Mouse (Mus musculus) midbrain, postnatal 0 days (tissue): ENCODE data around the gene Apmap. TPM values are rescaled to one million over a fixed set of nuclear protein-coding genes. Genes with fewer than 3 reads are reported as not detected.

Experiments
- ATAC-seq: fragments of 200-750 bp; cut with Nextera tagmentation; 2 replicates; pipeline ENCODE4 v1.8.0; 2017; ENCODE audit warnings: moderate number of reproducible peaks, mild to moderate bottlenecking, moderate TSS enrichment, moderate library complexity; ENCODE audit not compliant: low FRiP score
- DNase-seq: peaks from one replicate; pipeline ENCODE4 v3.0.0-alpha.2; 2015; ENCODE audit warnings: low spot score
- H3K27ac ChIP-seq: fragments of 300-500 bp; sonication (generic); 2 replicates; pipeline ENCODE4 v1.5.1; 2014; ENCODE audit warnings: low read depth, mild to moderate bottlenecking, low read length, mixed read lengths
- H3K27me3 ChIP-seq: fragments of 300-500 bp; sonication (generic); 2 replicates; pipeline ENCODE4 v1.6.1; 2014; ENCODE audit warnings: low read length, control low read depth, mixed read lengths; ENCODE audit not compliant: insufficient read depth
- H3K36me3 ChIP-seq: fragments of 300-500 bp; sonication (generic); 2 replicates; pipeline ENCODE4 v1.6.1; 2014; ENCODE audit warnings: low read length, control low read depth, mixed read lengths; ENCODE audit not compliant: insufficient read depth
- H3K4me1 ChIP-seq: fragments of 300-500 bp; sonication (generic); 2 replicates; pipeline ENCODE4 v1.6.1; 2014; ENCODE audit warnings: mild to moderate bottlenecking, control low read depth, antibody characterized with exemption, low read length, mixed read lengths; ENCODE audit not compliant: insufficient read depth
- H3K4me2 ChIP-seq: fragments of 300-500 bp; sonication (generic); 2 replicates; pipeline ENCODE4 v1.6.1; 2014; ENCODE audit warnings: low read depth, mild to moderate bottlenecking, low read length, mixed read lengths; ENCODE audit not compliant: poor library complexity, severe bottlenecking
- H3K4me3 ChIP-seq: fragments of 300-500 bp; sonication (generic); 2 replicates; pipeline ENCODE4 v1.5.1; 2014; ENCODE audit warnings: low read depth, mild to moderate bottlenecking, low read length, moderate library complexity
- H3K9ac ChIP-seq: fragments of 300-500 bp; sonication (generic); replicated peaks from 2 replicates; pipeline ENCODE4 v1.6.1; 2014; ENCODE audit warnings: mild to moderate bottlenecking, low read length, moderate library complexity, mixed read lengths; ENCODE audit not compliant: poor library complexity, severe bottlenecking
- H3K9me3 ChIP-seq: fragments of 300-500 bp; sonication (generic); 2 replicates; pipeline ENCODE4 v1.6.1; 2016; ENCODE audit warnings: low read length, control low read depth
- CTCF ChIP-seq: IDR thresholded peaks from 2 replicates; pipeline ENCODE4 v1.5.1; 2016; ENCODE audit warnings: antibody characterized with exemption, mild to moderate bottlenecking
- WGBS: fragments of 180-500 bp; shearing (Covaris S2); extraction: QIAGEN DNeasy Blood & Tissue Kit; methylation state at CpG from one replicate; pipeline ENCODE4 v1.1.7; 2014; 5-methylcytosine and 5-hydroxymethylcytosine counted together
- polyA plus RNA-seq: library from polyadenylated mRNA; unstranded; fragments of >200 nt; fragmentation: Nextera tagmentation; extraction: Ambion mirVana; gene quantifications from 2 replicates; pipeline ENCODE4 v1.2.1, GENCODE M21; 2015
- total RNA-seq: library from RNA; depleted of rRNA; stranded (reverse); fragments of >200 nt; gene quantifications from 2 replicates; pipeline ENCODE4 v1.2.3, GENCODE M21; 2014; rRNA removed

Gene Apmap
- total RNA-seq (33.1 and 34.6 TPM in 2 replicates), polyA plus RNA-seq (50.3 and 52.2 TPM in 2 replicates)

- Histone ChIP-seq H3K27me3 (no peaks in the 10 kb centered on the region), H3K4me1 (peaks cover 5% of the 10 kb centered on the region)
- peak; percentile 98 for DNase-seq
These were observed at the start of gene Apmap for GRCm38 (mm10) chr2:150608087-150608799. TSS of gene Apmap (minus strand) at chr2:150608567.

DNA sequence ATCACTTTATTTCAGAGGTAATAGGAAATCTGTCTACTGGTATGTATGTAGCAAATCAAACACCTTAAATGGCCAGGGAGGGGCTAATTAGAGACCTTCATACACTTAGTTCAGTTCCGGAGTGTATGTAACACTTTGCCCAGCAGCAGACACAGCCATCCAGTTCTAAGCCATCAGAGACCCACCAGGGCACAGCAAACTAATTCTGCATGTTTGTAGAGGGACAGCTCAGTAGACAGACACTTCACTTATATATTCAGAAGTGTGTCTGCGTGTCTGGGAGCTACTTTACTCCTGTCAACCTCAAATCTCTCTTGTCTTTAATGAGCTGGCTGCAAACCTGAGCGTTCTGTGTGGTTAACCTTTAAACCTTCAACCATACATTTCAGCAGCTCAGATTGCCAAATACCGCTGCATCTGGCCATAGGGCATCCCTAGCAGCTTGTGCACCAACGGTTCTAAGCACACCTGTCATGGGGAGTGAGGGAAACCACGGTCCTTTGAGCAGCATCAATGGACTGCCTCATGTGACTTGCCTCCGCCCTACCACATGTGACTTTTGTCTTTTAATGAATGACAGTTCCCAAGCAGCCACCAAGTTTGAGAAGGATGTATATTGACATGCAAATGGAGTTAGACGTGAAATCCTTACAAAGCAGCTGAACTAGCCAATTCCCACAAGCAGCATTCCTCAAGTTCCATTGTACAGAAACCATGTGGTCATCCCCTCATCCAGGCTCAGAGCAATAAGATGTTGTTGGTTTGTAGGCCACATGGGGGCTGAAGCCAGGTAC lies 48.8 kb upstream of the Apmap start:
- no peaks in the 10 kb centered on the region for H3K27me3 ChIP-seq
- TF ChIP-seq CTCF = no peak
- 29% methylated on average over 8 of the region's 8 CpGs for WGBS
- H3K4me1 ChIP-seq = no peaks in the 10 kb centered on the region
- no peak overlapping the region for H3K4me2 ChIP-seq
- no peaks in the 10 kb centered on the region for H3K9me3 ChIP-seq
- peaks cover 4% of the 10 kb centered on the region; the same call in 1 of the 2 replicates for H3K36me3 ChIP-seq
- H3K27ac ChIP-seq = peak overlapping the region; percentile 43; the same call in 1 of the 2 replicates
- peak; percentile 49 for DNase-seq
- H3K9ac ChIP-seq = no peak overlapping the region
- ATAC-seq = peak; percentile 58; the same call in 1 of the 2 replicates
- H3K4me3 ChIP-seq = no peak overlapping the region

More at GRCm38 (mm10) chr2:150608087-150608799, at the start of gene Apmap:
- Histone ChIP-seq H3K4me3 (peak within 1 kb of the TSS; percentile 93), H3K4me2 (peak within 1 kb of the TSS; percentile 75), H3K27ac (peak within 1 kb of the TSS; percentile 67), H3K9ac (peak within 1 kb of the TSS; percentile 85), H3K9me3 (no peaks in the 10 kb centered on the region), H3K36me3 (no peaks in the 10 kb centered on the region)
- TF ChIP-seq CTCF = peak; percentile 59
- WGBS = under 1% methylated on average over 42 of the region's 42 CpGs
- ATAC-seq = peak; percentile 98

- Histone ChIP-seq H3K9me3 (no peaks in the 10 kb centered on the region), H3K27me3 (no peaks in the 10 kb centered on the region), H3K36me3 (peaks cover 4% of the 10 kb centered on the region; the same call in 1 of the 2 replicates), H3K27ac (no peak overlapping the region), H3K4me1 (no peaks in the 10 kb centered on the region), H3K9ac (no peak overlapping the region), H3K4me3 (no peak overlapping the region), H3K4me2 (no peak overlapping the region)
- WGBS = 96% methylated on average over 3 of the region's 3 CpGs
- no peak for DNase-seq
- TF ChIP-seq CTCF = no peak
- ATAC-seq = no peak
These were observed 47.7 kb upstream of the Apmap start for GRCm38 (mm10) chr2:150656112-150656511.

- no peak overlapping the region for H3K4me2 ChIP-seq
- DNase-seq = no peak
- H3K9me3 ChIP-seq = no peaks in the 10 kb centered on the region
- no peak for ATAC-seq
- 83% methylated on average over 6 of the region's 6 CpGs for WGBS
- no peak for TF ChIP-seq CTCF
- H3K27ac ChIP-seq = no peak overlapping the region
- no peaks in the 10 kb centered on the region for H3K4me1 ChIP-seq
- H3K4me3 ChIP-seq = no peak overlapping the region
- no peak overlapping the region for H3K9ac ChIP-seq
- H3K27me3 ChIP-seq = no peaks in the 10 kb centered on the region
- H3K36me3 ChIP-seq = peaks cover 4% of the 10 kb centered on the region; the same call in 1 of the 2 replicates
These were observed 46.9 kb upstream of the Apmap start for GRCm38 (mm10) chr2:150655290-150655689.

DNA sequence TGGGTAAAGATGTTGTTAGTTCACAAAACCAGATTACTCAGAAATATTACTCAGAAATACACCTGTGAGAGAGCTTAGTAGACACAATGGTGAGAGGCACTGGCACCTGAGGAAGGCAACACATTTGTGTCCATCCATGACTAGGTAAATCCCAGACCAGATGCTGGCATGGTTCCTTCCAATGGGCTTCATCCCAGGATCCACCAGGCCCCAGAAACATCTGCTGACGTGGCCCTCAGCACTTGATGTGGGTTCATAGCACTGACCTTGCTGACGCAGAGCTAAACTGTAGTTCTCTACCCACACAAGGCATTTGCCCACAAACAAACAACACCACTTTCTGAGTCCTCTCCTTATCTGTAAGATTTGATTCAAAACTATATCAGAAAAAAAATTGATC lies 46.4 kb upstream of the Apmap start:
- peaks cover 4% of the 10 kb centered on the region; the same call in 1 of the 2 replicates for H3K36me3 ChIP-seq
- H3K4me1 ChIP-seq = no peaks in the 10 kb centered on the region
- H3K9ac ChIP-seq = no peak overlapping the region
- no peaks in the 10 kb centered on the region for H3K9me3 ChIP-seq
- no peak overlapping the region for H3K4me2 ChIP-seq
- no peak for ATAC-seq
- no peak for DNase-seq
- WGBS = 90% methylated on average over 2 of the region's 2 CpGs
- H3K4me3 ChIP-seq = no peak overlapping the region
- no peak overlapping the region for H3K27ac ChIP-seq
- no peak for TF ChIP-seq CTCF
- no peaks in the 10 kb centered on the region for H3K27me3 ChIP-seq
